Mouse (Mus musculus): Measurements from ENCODE around the gene Camk2d. TPM values are rescaled to one million over a fixed set of nuclear protein-coding genes. Genes with fewer than 3 reads are reported as not detected.

Gene Camk2d
- polyA plus RNA-seq, 1 experiment from 2014 or later = 15.4 TPM

- 83% methylated on average over 3 of the region's 3 CpGs for whole genome bisulfite sequencing
- ATAC-seq (ENCODE audit: insufficient number of reproducible peaks, low FRiP score, low TSS enrichment, low read depth) (no peak), DNase-seq (ENCODE audit: low spot score) (no peak)
- H3K27ac ChIP-seq (replicated peaks; ENCODE audit: low read depth, low read length) = no peak overlapping the region
- no peaks in the 10 kb centered on the region for H3K9me3 ChIP-seq (ENCODE audit: control insufficient read depth, low read length)
- no peak overlapping the region for H3K4me3 ChIP-seq (ENCODE audit: low read depth, low read length)
- no peaks in the 10 kb centered on the region for H3K36me3 ChIP-seq (ENCODE audit: control insufficient read depth, insufficient read depth, low read length)
- no peak overlapping the region for H3K9ac ChIP-seq (ENCODE audit: low read length)
- no peak overlapping the region for H3K4me2 ChIP-seq (ENCODE audit: low read depth, severe bottlenecking)
- H3K27me3 ChIP-seq (ENCODE audit: control insufficient read depth, insufficient read depth, low read length) = no peaks in the 10 kb centered on the region
- H3K4me1 ChIP-seq (ENCODE audit: control insufficient read depth, insufficient read depth, low read length) = no peaks in the 10 kb centered on the region
Measured at GRCm38 (mm10) chr3:126809915-126810314, 213.8 kb downstream of the Camk2d start.

GRCm38 (mm10) chr3:126810372-126811090 lies 214.4 kb downstream of the Camk2d start:
- ATAC-seq (ENCODE audit: insufficient number of reproducible peaks, low FRiP score, low TSS enrichment, low read depth) (no peak), DNase-seq (ENCODE audit: low spot score) (no peak)
- Histone ChIP-seq H3K27me3 (ENCODE audit: control insufficient read depth, insufficient read depth, low read length) (no peaks in the 10 kb centered on the region), H3K36me3 (ENCODE audit: control insufficient read depth, insufficient read depth, low read length) (no peaks in the 10 kb centered on the region), H3K9ac (ENCODE audit: low read length) (no peak overlapping the region), H3K9me3 (ENCODE audit: control insufficient read depth, low read length) (no peaks in the 10 kb centered on the region), H3K4me2 (ENCODE audit: low read depth, severe bottlenecking) (no peak overlapping the region), H3K4me3 (ENCODE audit: low read depth, low read length) (no peak overlapping the region), H3K27ac (replicated peaks; ENCODE audit: low read depth, low read length) (no peak overlapping the region), H3K4me1 (ENCODE audit: control insufficient read depth, insufficient read depth, low read length) (no peaks in the 10 kb centered on the region)
- 85% methylated on average over 5 of the region's 5 CpGs for WGBS

DNA sequence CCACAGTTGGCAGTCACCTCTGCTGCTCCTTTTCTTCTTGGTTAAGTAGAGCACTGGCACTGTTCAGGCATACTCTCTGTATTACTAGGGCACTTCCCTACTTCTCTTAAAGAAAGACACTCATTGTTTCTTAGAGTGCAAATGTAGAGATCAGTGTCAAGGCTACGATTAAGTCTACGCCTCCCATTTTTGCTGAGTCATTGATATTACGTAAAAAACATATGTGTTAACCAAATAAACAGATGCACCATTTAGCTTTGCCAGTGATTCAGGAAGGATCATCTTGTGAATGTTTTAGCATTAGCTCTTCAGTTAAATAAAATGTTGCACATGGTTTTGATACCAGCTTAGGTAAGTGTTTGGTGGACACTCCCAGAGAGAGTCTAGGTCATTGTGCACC lies 215.5 kb downstream of the Camk2d start:
- H3K36me3 ChIP-seq (ENCODE audit: control insufficient read depth, insufficient read depth, low read length) = no peaks in the 10 kb centered on the region
- H3K4me1 ChIP-seq (ENCODE audit: control insufficient read depth, insufficient read depth, low read length) = no peaks in the 10 kb centered on the region
- no peak overlapping the region for H3K4me3 ChIP-seq (ENCODE audit: low read depth, low read length)
- no peak overlapping the region for H3K4me2 ChIP-seq (ENCODE audit: low read depth, severe bottlenecking)
- H3K9ac ChIP-seq (ENCODE audit: low read length) = no peak overlapping the region
- H3K9me3 ChIP-seq (ENCODE audit: control insufficient read depth, low read length) = no peaks in the 10 kb centered on the region
- WGBS = 96% methylated on average over 3 of the region's 3 CpGs
- H3K27ac ChIP-seq (replicated peaks; ENCODE audit: low read depth, low read length) = no peak overlapping the region
- no peaks in the 10 kb centered on the region for H3K27me3 ChIP-seq (ENCODE audit: control insufficient read depth, insufficient read depth, low read length)
- DNase-seq (ENCODE audit: low spot score) (no peak), ATAC-seq (ENCODE audit: insufficient number of reproducible peaks, low FRiP score, low TSS enrichment, low read depth) (no peak)

- Histone ChIP-seq H3K27ac (replicated peaks; ENCODE audit: low read depth, low read length) (no peak overlapping the region), H3K4me2 (ENCODE audit: low read depth, severe bottlenecking) (no peak overlapping the region), H3K4me1 (ENCODE audit: control insufficient read depth, insufficient read depth, low read length) (0 out of 2 replicates have a peak, but pooled peaks cover 3% of the 10 kb centered on the region), H3K4me3 (ENCODE audit: low read depth, low read length) (no peak overlapping the region), H3K9me3 (ENCODE audit: control insufficient read depth, low read length) (no peaks in the 10 kb centered on the region), H3K9ac (ENCODE audit: low read length) (no peak overlapping the region), H3K27me3 (ENCODE audit: control insufficient read depth, insufficient read depth, low read length) (no peaks in the 10 kb centered on the region), H3K36me3 (ENCODE audit: control insufficient read depth, insufficient read depth, low read length) (no peaks in the 10 kb centered on the region)
- DNase-seq (ENCODE audit: low spot score) (no peak), ATAC-seq (ENCODE audit: insufficient number of reproducible peaks, low FRiP score, low TSS enrichment, low read depth) (no peak)
- 93% methylated on average over 3 of the region's 3 CpGs for WGBS
Measured at GRCm38 (mm10) chr3:126822374-126822773, 226.3 kb downstream of the Camk2d start.

DNA sequence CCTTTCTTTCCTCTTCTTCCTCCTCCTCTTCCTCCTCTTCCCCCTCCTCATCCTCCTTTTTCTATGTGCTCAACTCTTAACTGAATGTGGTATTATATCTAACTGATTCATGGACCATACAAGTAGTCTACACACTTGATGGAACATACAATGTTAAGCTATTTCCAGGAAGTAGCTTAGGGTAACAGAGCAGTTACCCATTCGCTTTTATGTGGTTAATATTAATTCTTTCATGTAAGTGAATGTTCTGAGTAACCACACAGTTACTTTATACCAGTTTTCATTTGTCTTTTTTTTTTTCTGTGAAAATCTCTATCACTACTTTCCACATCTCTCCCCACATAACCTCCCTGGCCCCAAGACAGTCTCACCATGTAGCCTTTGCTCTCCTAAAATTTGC lies 228.8 kb downstream of the Camk2d start:
- Histone ChIP-seq H3K9me3 (ENCODE audit: control insufficient read depth, low read length) (no peaks in the 10 kb centered on the region), H3K9ac (ENCODE audit: low read length) (no peak overlapping the region), H3K4me3 (ENCODE audit: low read depth, low read length) (no peak overlapping the region), H3K4me1 (ENCODE audit: control insufficient read depth, insufficient read depth, low read length) (0 out of 2 replicates have a peak, but pooled peaks cover 3% of the 10 kb centered on the region), H3K27me3 (ENCODE audit: control insufficient read depth, insufficient read depth, low read length) (no peaks in the 10 kb centered on the region), H3K36me3 (ENCODE audit: control insufficient read depth, insufficient read depth, low read length) (no peaks in the 10 kb centered on the region), H3K4me2 (ENCODE audit: low read depth, severe bottlenecking) (no peak overlapping the region), H3K27ac (replicated peaks; ENCODE audit: low read depth, low read length) (no peak overlapping the region)
- ATAC-seq (ENCODE audit: insufficient number of reproducible peaks, low FRiP score, low TSS enrichment, low read depth) (no peak), DNase-seq (ENCODE audit: low spot score) (no peak)
- WGBS = 80% methylated on average over 1 of the region's 1 CpGs

- peak; percentile 51 for ATAC-seq (ENCODE audit: insufficient number of reproducible peaks, low FRiP score, low TSS enrichment, low read depth)
- WGBS = 22% methylated on average over 2 of the region's 2 CpGs
- no peak overlapping the region for H3K27ac ChIP-seq (replicated peaks; ENCODE audit: low read depth, low read length)
- H3K4me2 ChIP-seq (ENCODE audit: low read depth, severe bottlenecking) = no peak overlapping the region
- no peaks in the 10 kb centered on the region for H3K27me3 ChIP-seq (ENCODE audit: control insufficient read depth, insufficient read depth, low read length)
- no peaks in the 10 kb centered on the region for H3K36me3 ChIP-seq (ENCODE audit: control insufficient read depth, insufficient read depth, low read length)
- 0 out of 2 replicates have a peak, but pooled peaks cover 3% of the 10 kb centered on the region for H3K4me1 ChIP-seq (ENCODE audit: control insufficient read depth, insufficient read depth, low read length)
- no peak overlapping the region for H3K4me3 ChIP-seq (ENCODE audit: low read depth, low read length)
- H3K9me3 ChIP-seq (ENCODE audit: control insufficient read depth, low read length) = no peaks in the 10 kb centered on the region
- no peak overlapping the region for H3K9ac ChIP-seq (ENCODE audit: low read length)
- DNase-seq (ENCODE audit: low spot score) = peak; percentile 55
Measured at GRCm38 (mm10) chr3:126826172-126826571, 230.1 kb downstream of the Camk2d start.

DNA sequence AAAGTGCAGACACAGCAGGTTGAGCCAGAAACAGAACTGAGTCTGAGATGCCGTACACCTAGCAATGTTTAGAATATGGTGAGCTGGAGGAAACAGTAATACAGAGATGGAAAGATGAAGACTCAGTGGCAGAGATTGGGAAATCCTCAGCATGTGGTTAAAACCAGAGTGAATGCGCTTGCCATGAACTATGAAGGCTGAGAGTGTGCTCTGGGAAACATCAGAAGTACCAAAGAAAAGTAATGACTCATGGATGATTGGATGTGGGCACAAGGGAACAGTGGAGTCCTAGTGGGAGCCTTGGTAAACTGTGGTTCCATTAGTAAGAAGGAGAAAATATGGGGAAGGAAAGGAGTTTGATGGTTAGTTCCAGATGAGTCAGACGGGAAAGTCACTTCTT lies 231.8 kb downstream of the Camk2d start:
- H3K4me2 ChIP-seq (ENCODE audit: low read depth, severe bottlenecking) = no peak overlapping the region
- no peak overlapping the region for H3K9ac ChIP-seq (ENCODE audit: low read length)
- DNase-seq (ENCODE audit: low spot score) (no peak), ATAC-seq (ENCODE audit: insufficient number of reproducible peaks, low FRiP score, low TSS enrichment, low read depth) (no peak)
- H3K4me3 ChIP-seq (ENCODE audit: low read depth, low read length) = no peak overlapping the region
- WGBS = 89% methylated on average over 3 of the region's 3 CpGs
- no peaks in the 10 kb centered on the region for H3K9me3 ChIP-seq (ENCODE audit: control insufficient read depth, low read length)
- no peaks in the 10 kb centered on the region for H3K36me3 ChIP-seq (ENCODE audit: control insufficient read depth, insufficient read depth, low read length)
- peaks cover 6% of the 10 kb centered on the region; the same call in 1 of the 2 replicates for H3K4me1 ChIP-seq (ENCODE audit: control insufficient read depth, insufficient read depth, low read length)
- H3K27ac ChIP-seq (replicated peaks; ENCODE audit: low read depth, low read length) = no peak overlapping the region
- H3K27me3 ChIP-seq (ENCODE audit: control insufficient read depth, insufficient read depth, low read length) = no peaks in the 10 kb centered on the region

DNA sequence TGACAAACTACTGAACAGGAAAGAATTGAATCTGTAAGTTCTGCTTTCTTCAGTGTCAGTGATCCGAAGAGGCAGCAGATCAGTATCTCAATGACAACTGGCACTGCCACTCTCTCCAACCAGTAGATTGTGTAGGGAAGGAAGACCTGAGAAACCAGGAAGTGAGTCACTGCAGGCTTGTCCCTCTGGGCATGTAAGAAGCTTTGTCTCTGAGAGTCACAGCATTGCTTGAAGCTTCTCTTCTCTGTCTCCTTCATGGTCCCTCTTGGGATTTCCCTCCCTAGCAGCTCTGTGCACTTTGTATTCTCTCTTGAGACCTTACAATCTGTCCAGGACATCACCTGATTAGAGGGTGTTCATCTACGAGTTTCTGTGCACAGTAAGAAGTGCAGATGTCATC lies 233.7 kb downstream of the Camk2d start:
- 86% methylated on average over 2 of the region's 2 CpGs for WGBS
- Histone ChIP-seq H3K27me3 (ENCODE audit: control insufficient read depth, insufficient read depth, low read length) (no peaks in the 10 kb centered on the region), H3K9me3 (ENCODE audit: control insufficient read depth, low read length) (no peaks in the 10 kb centered on the region), H3K27ac (replicated peaks; ENCODE audit: low read depth, low read length) (no peak overlapping the region), H3K9ac (ENCODE audit: low read length) (no peak overlapping the region), H3K36me3 (ENCODE audit: control insufficient read depth, insufficient read depth, low read length) (no peaks in the 10 kb centered on the region), H3K4me2 (ENCODE audit: low read depth, severe bottlenecking) (no peak overlapping the region), H3K4me1 (ENCODE audit: control insufficient read depth, insufficient read depth, low read length) (peaks cover 6% of the 10 kb centered on the region; the same call in 1 of the 2 replicates), H3K4me3 (ENCODE audit: low read depth, low read length) (no peak overlapping the region)
- DNase-seq (ENCODE audit: low spot score) (no peak), ATAC-seq (ENCODE audit: insufficient number of reproducible peaks, low FRiP score, low TSS enrichment, low read depth) (no peak)
